Mouse (Mus musculus) spleen, postnatal 36 days (tissue): ENCODE data around the gene Msx1.
"Not testable (repeated sequence)": the region's sequence is repeated elsewhere in the genome, so short reads cannot be mapped to it uniquely, and the experiment has no call there.

ENCODE experiments used
- DNase-seq, 2 experiments: peaks; one replicate each; pipeline ENCODE4 v3.0.0; 2022; ENCODE audit warnings: low spot score in 2 of 2, mixed read lengths in 1 of 2

The Msx1 gene

DNA sequence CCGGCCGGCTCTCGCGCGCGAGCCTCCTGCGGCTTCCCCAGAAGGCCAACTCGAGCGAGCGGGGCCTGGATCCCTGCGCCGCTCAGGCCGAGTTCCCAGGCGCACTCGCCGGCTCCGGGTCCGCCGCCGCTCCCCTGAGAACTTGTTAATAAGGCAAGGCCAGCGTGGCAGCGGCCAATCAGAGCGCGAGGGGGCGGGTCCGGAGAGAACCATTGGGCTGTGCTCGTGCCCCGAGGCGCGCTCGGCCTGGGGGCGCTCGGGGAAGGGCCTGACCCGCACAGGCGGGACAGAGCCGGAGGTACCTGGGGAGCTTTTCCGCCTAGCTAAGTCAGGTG lies at the start of gene Msx1:
TSS of gene Msx1 (minus strand) at position 123 of the 335 bp plus-strand sequence.
- DNase-seq, result peak; percentile 10 to 21

DNA sequence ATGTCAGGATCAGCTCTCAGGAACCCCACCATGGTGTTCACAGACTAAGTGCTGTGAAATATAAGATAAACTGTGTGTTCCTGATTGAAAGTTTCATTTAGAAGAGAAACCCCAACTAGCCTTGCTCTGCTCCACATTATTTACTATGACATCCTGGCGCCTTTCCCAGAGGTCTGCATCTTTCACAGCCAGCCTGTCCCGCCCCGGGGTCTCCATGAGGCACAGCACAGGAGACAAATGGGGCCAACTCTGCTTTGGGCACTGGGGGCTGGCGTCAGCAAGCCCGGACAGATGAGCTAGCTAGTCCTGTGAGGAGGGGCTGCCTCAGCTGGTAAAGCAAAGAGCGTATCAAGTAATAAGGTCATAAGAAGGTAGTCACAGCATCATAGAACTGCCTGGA lies 41.1 kb upstream of the Msx1 start:
- no peak for DNase-seq

DNA sequence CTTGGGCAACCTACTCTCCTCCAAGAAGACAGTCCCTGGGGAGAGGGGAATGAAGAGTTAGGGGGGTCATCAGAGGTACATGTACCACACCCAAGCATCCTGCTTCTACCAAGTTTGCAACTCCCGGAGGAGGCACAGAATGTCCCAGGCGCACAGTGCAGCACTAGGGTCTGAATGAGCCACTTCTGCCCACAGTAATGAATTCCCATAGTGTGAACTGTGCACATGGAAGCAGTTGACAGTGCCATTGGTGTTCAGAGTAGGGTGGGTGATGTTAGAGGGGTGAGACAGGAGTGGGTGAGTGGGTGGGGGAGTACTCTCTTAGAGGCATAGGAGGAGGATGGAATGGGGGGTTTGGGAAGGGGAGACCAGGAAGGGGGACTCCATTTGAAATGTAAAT lies 39.9 kb upstream of the Msx1 start:
- no peak for DNase-seq

GRCm38 (mm10) chr5:37860846-37861245 lies 36.5 kb upstream of the Msx1 start:
- no peak for DNase-seq

GRCm38 (mm10) chr5:37860151-37860721 lies 35.9 kb upstream of the Msx1 start:
- DNase-seq, result no peak

DNA sequence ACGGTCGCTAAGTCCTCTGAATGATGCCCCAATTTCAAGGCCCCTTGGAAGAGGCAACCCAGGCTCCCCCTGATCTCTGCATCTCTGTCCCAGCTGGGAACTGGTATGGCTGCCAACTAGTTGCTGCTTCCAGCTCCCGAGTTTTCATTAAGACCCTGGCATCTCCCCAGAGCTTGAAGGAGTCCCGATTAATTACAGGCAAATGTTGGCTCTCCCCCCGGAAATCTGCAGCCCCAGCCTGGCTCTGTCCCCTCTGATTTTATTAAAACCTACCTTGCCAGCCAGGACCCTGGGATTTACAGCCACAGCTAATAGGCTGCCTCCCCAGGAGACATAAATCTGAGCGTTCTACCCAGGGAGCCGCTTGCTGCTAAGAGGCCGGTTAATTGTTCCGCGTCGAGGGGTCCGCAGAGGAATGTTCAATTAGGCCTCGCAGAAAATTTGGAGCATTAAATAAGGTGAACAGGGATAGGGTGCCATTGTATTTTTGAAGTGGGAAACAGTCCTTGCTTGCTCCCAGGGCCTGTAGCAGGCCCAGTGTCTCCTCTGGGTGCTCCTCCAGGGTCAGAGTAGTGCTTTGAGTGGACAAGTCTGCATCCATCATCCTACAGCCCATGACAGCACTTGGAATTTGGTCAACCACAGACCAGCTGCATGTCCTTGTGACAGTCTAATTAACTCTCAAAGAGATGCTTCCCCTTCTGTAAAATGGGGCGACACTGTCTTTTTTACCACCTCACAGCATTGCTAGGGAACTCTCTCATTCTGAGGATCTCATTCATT lies 33.6 kb upstream of the Msx1 start:
- DNase-seq, result no peak

DNA sequence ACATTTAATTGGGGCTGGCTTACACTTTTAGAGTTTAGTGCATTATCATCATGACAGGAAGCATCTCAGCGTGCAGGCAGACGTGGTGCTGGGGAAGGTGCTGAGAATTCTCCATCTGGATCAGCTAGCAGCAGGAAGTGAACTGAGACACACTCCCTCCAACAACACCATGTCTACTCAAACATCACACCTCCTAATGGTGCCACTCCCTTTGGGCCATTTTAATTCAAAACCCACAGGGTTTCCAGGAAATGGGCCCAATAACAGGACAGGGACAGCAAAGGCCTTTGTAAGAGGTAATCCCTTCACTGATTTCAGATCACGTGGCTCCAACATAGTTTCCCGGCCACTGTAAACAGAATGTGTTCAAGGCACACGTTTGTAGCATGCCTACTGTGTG lies 31.7 kb upstream of the Msx1 start:
- DNase-seq, result no peak

DNA sequence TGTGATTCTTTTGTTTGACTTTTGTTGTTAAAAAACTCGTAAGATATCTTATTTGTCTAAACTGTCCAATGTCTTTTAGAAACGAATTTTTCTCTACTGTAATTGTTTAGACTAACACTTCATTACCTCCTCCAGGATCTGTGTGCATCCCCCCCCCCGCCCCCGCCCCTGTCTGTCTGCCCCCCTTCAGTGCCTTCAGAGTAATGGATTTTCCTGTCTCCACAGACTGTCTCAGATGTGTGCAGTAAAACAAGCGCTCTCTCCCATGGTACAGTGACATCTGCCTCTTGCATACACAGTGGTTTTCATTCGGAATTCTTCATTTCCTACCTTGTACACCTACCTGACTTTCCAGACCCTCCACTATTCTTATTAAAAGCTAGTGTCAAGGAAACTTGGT lies 29.9 kb upstream of the Msx1 start:
- no peak for DNase-seq

DNA sequence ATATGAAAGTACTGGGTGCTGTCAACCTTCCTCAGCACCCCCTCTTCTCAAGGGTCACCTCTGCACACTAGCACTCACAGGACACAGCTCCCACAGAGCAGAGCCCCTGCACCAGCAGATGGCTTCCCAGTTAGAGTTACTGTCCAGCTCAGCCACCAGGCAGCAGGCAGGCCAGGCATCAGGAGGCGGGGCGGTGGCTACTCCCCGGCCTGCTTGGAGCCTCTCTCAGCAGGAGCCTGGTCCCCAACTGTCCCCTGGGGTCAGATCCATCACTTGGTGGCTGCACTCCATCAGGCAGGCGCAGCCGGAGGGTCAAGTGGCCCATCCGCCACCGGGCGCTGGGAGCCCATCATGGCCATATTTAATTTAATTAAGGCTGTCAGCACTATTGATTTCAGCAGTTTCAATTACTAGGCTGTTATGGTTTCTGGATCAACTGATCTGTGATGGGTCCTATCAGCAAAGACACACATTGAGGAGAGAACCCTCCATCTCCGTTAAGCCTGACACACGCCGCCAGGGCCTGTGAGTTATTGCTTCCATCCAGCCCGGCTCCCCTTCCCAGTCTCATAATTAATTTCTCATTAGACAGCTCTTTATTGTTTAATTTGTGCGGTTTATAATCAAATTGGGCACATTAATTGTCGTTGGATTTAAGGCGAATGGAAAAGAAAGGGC lies 27.1 kb upstream of the Msx1 start:
- no peak for DNase-seq

DNA sequence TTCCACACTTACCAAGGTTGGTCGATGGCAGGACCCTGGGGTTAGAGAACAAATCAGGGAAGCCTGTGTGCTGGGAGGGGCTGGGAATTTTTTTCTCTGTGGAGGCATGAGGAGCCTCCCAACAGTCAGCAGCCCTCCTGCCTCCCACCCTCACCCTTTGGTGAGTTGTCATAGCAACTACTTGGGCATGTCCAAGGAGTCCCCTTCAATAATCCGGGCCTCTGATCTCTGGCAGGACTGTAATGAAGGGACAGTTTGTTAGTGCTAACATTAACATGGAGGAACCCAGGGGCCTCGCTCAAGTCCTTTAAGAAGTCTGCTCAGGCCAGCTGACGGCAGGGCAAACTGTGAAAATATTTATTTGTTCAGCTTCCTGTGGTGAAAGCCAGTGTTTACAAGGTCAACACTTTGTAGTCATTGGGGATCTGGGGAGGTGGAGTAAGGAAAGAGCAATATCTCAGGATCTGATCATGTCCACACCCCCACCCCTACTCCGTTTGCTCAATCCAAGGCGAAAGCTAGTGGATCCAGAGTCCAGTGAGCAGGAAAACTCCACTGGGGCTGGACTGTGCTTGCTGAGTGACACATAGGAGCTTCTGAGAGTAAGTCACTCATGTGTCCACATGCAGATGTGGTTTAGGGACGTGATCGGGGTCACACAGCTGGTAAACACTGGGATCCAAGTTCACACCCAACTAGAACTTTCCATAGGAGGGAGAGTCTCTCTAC lies 24.8 kb upstream of the Msx1 start:
- no peak for DNase-seq

GRCm38 (mm10) chr5:37836267-37836646 lies 11.9 kb upstream of the Msx1 start:
- DNase-seq, result no peak

DNA sequence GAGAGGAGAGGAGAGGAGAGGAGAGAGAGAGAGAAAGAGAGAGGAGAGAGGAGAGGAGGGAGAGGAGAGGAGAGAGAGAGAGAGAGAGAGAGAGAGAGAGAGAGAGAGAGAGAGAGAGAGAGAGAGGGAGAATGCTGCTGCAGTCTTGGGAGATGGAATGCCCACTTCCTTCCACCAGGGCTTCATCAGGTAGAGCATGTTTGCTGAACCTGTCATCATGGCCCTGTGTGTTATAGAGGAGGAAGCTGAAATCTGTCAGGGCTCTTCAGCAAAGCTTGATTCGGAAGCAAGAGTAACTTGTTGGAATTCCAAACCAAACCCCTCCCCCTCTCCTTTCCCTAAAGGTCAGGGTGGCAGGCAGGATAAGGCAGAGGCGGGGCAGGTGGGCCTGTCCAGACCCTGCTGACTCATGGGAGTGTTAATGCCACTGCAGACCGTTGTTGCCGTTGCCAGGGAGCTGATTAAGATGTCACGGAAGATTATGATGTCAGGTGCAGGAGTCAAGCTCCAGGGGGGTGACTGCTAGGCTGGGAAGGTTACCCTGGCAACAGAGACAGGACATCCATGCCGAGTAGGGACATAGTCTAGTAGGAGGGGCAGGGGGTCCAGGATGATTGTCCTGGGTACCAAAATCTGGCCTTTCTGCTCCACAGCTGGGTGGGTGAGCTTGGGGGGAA lies 11.3 kb upstream of the Msx1 start:
- DNase-seq, result no peak

GRCm38 (mm10) chr5:37832766-37833165 lies 8.4 kb upstream of the Msx1 start:
- no peak for DNase-seq

DNA sequence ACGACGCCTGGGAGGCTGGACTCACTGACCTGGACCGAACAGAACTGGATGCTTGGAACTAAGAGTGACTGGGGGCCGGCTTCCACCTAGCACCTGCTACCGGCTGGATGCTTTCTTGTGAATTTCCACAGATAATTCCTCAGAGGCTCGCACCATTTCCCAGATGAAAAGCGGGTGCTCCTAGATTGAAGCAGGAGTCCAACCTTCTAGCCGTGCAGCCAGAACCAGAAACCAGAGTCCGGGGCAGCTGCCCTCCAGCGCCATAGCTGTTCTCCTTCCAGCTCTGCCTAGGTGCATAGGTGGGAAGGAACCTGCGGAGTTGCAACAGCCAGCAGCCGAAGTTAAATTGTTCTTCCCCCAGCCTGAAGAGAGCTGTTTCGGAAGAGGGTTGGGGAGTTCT lies 7.6 kb upstream of the Msx1 start:
- no peak for DNase-seq

GRCm38 (mm10) chr5:37830436-37830835 lies 6.1 kb upstream of the Msx1 start:
- DNase-seq, result not testable (repeated sequence)

- DNase-seq, result no peak
Measured at GRCm38 (mm10) chr5:37829926-37830325, 5.5 kb upstream of the Msx1 start.

- no peak for DNase-seq
Measured at GRCm38 (mm10) chr5:37829296-37829670, 4.9 kb upstream of the Msx1 start.

DNA sequence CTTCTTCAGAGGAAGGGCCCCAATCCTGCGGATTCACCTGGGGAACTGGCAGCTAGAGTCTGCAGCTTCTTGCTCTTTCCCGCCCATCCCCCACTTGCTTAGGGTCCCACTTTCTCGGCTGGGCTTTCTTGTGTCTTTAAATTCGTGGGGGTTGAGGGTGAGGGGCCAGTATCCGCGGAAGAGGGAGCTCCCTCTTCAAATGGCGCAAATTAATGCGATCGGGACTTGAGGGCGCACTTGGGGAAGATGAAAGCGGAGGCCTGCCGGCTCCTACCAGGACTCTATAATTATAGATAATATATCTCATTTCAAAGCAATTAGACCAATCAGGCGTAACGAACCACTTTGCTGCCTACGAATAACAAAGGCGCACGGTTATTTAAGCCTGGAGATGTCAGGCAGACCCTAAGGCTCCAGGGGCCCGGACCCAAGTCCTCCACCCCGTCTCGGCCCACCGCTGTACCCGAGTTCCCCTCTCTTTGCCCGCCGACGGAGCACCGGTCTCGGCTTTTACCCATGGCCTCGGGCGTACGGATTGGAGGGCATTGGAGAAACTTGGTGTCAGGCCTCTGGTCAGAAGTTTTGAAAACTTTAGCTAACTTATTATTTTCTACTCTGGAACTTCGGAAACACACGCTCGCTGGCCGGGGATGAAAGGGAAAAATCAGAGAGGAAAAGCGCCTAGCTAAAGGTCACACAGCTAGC lies 4.4 kb upstream of the Msx1 start:
- DNase-seq, result no peak

DNA sequence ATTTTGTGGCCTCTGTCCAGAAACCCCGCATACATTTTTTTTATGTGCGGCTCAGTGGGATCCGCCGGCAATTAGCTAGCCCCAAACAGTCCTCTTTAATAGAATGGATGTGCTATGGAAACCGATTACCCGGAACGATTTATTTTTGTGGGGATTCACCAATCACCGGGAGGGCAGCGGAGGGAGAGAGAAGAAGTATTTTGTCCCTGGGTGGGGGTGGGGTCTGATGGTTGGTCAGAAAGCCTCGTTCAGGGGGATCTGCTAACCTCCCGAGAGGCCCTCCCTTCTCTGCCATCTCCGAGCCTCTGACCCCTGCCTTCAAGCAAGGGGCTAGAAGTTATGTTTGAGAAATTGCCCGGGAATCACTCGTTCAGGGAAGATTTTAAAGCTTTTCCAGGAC lies 3.6 kb upstream of the Msx1 start:
- no peak for DNase-seq

GRCm38 (mm10) chr5:37827626-37827950 lies 3.2 kb upstream of the Msx1 start:
- DNase-seq, result no peak
